Mouse (Mus musculus): ENCODE measurements at regions not wholly inside any gene's neighbourhood (a gene's known extent, or its start where the extent isn't known, plus 50 kb on each side); places are given as distances from the start of the nearest gene placed in this dataset.

DNA sequence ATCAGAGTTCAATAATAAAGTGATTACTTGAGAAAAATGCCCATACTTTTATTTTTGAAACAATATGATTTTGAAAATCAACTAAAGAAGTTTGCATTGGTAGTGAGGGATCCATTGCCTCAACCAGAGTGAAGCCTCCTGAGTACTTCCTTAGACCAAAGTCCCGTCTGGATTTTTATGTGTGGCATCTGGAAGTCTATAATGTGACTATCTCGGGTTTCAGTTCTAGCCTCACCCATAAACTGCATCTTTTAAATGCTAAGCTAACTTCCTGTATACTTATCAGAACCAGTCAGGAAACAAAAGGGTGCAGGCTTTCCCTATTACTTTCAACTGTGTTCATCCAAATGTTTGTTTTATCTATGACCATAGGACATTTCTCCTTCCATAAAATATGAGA lies 178.8 kb downstream of the Spry2 start:
- Histone ChIP-seq H3K36me3 (ENCODE audit: control insufficient read depth, insufficient read depth) (no peaks in the 10 kb centered on the region), H3K4me2 (replicated peaks; ENCODE audit: low read depth) (no peak overlapping the region), H3K9ac (ENCODE audit: low read depth, low read length) (no peak overlapping the region), H3K4me3 (ENCODE audit: low read depth, low read length) (no peak overlapping the region), H3K9me3 (ENCODE audit: control insufficient read depth) (no peaks in the 10 kb centered on the region), H3K27me3 (replicated peaks; ENCODE audit: control insufficient read depth, insufficient read depth, low read length) (no peaks in the 10 kb centered on the region), H3K27ac (ENCODE audit: low read depth, low read length) (no peak overlapping the region), H3K4me1 (replicated peaks; ENCODE audit: control insufficient read depth, insufficient read depth, low read length) (no peaks in the 10 kb centered on the region)
- TF ChIP-seq CTCF (IDR thresholded peaks at IDR 0.05; ENCODE audit: low read depth), result no peak
- WGBS, result 23% methylated on average over 2 of the region's 2 CpGs
- ATAC-seq, result peak; percentile 79

DNA sequence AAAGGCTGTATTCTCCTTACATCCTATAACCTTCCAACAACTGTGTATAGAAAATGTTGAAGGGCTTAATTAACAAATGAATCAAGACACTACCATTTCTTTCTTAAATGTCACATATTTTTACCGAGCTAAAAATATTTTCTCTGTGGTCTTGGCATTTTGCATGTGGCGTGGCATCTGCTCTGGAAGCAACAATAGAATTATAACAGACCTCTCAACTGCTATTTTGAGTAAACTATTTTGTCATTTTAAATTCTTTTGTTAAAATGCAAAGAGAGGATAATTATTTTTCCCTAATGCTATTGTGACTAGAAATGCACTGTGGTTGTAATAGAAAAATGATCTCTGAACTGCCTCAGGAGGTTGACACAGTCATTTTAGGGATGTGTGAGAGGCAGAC lies 187.9 kb downstream of the Spry2 start:
- Histone ChIP-seq H3K27me3 (replicated peaks; ENCODE audit: control insufficient read depth, insufficient read depth, low read length) (no peaks in the 10 kb centered on the region), H3K36me3 (ENCODE audit: control insufficient read depth, insufficient read depth) (no peaks in the 10 kb centered on the region), H3K4me1 (replicated peaks; ENCODE audit: control insufficient read depth, insufficient read depth, low read length) (no peaks in the 10 kb centered on the region), H3K27ac (ENCODE audit: low read depth, low read length) (no peak overlapping the region), H3K4me3 (ENCODE audit: low read depth, low read length) (no peak overlapping the region), H3K4me2 (replicated peaks; ENCODE audit: low read depth) (no peak overlapping the region), H3K9me3 (ENCODE audit: control insufficient read depth) (no peaks in the 10 kb centered on the region), H3K9ac (ENCODE audit: low read depth, low read length) (no peak overlapping the region)
- no peak for ATAC-seq
- TF ChIP-seq CTCF (IDR thresholded peaks at IDR 0.05; ENCODE audit: low read depth), result no peak
- 78% methylated on average over 2 of the region's 2 CpGs for WGBS

DNA sequence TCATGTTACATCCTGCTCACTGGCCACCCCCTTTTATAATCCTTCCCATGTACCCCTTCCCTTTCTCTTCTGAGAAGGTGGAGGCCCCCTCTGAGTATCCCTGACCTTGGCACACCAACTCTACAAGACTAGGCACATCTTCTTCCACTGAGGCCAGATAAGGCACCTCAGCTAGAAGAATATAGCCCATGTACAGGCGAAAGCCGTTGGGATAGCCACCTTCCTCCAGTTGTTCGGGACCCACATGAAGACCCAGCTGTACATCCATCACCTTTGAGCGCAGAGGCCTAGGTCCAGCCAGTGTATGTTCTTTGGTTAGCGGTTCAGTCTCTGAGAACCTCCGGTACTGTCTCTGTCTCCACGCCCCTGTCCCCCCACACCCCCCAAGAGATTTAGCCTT lies 189.9 kb downstream of the Spry2 start:
- Histone ChIP-seq H3K4me3 (ENCODE audit: low read depth, low read length) (no peak overlapping the region), H3K27me3 (replicated peaks; ENCODE audit: control insufficient read depth, insufficient read depth, low read length) (no peaks in the 10 kb centered on the region), H3K27ac (ENCODE audit: low read depth, low read length) (no peak overlapping the region), H3K9me3 (ENCODE audit: control insufficient read depth) (no peaks in the 10 kb centered on the region), H3K4me1 (replicated peaks; ENCODE audit: control insufficient read depth, insufficient read depth, low read length) (no peaks in the 10 kb centered on the region), H3K36me3 (ENCODE audit: control insufficient read depth, insufficient read depth) (no peaks in the 10 kb centered on the region), H3K9ac (ENCODE audit: low read depth, low read length) (no peak overlapping the region), H3K4me2 (replicated peaks; ENCODE audit: low read depth) (no peak overlapping the region)
- no peak for ATAC-seq
- 97% methylated on average over 7 of the region's 7 CpGs for WGBS
- no peak for TF ChIP-seq CTCF (IDR thresholded peaks at IDR 0.05; ENCODE audit: low read depth)

DNA sequence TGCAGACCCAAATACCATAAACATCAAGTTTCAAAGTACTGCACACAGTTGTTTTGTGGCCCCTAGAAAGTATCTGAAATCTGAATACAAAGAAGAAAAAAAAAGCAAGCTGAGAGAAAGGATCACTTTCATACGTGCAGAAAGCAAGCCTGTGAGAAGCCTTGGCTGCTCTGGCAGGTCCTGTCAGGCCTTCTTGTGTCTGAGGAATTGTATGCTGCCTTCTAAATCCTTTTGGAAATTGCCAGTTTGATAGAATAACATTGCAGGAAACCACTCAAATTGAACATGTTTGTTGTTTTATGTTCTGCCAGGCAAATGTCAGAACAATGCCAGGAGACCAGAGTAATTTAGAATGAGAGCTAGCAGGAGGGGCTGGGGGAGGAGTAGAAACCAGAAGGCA lies 198.0 kb downstream of the Spry2 start:
- Histone ChIP-seq H3K27ac (ENCODE audit: low read depth, low read length) (no peak overlapping the region), H3K27me3 (replicated peaks; ENCODE audit: control insufficient read depth, insufficient read depth, low read length) (no peaks in the 10 kb centered on the region), H3K36me3 (ENCODE audit: control insufficient read depth, insufficient read depth) (no peaks in the 10 kb centered on the region), H3K9ac (ENCODE audit: low read depth, low read length) (no peak overlapping the region), H3K4me1 (replicated peaks; ENCODE audit: control insufficient read depth, insufficient read depth, low read length) (no peaks in the 10 kb centered on the region), H3K4me2 (replicated peaks; ENCODE audit: low read depth) (no peak overlapping the region), H3K9me3 (ENCODE audit: control insufficient read depth) (no peaks in the 10 kb centered on the region), H3K4me3 (ENCODE audit: low read depth, low read length) (no peak overlapping the region)
- no peak for TF ChIP-seq CTCF (IDR thresholded peaks at IDR 0.05; ENCODE audit: low read depth)
- WGBS, result 67% methylated on average over 1 of the region's 1 CpGs
- ATAC-seq, result no peak

DNA sequence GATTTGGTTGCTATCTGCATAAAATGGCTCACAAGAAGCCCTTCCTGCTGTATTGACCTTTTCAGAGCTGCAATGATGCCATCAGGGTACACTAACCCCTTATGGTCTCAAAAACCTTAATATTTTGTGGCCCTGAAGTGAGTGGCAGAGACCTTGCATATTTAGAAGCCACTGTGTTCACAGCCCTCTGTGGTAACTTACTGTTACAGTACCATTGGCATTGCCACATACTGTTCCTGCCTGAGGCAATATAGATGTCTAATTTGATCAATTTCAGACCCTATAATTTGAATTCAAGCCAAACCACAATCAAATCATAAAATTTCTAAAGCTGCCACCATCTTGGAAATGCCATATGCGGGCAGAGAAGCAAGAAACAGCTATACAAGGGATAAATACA lies 198.5 kb downstream of the Spry2 start:
- H3K4me1 ChIP-seq (replicated peaks; ENCODE audit: control insufficient read depth, insufficient read depth, low read length), result no peaks in the 10 kb centered on the region
- no peak for ATAC-seq
- H3K27me3 ChIP-seq (replicated peaks; ENCODE audit: control insufficient read depth, insufficient read depth, low read length), result no peaks in the 10 kb centered on the region
- H3K27ac ChIP-seq (ENCODE audit: low read depth, low read length), result no peak overlapping the region
- no peak overlapping the region for H3K9ac ChIP-seq (ENCODE audit: low read depth, low read length)
- no peak overlapping the region for H3K4me3 ChIP-seq (ENCODE audit: low read depth, low read length)
- no peaks in the 10 kb centered on the region for H3K36me3 ChIP-seq (ENCODE audit: control insufficient read depth, insufficient read depth)
- TF ChIP-seq CTCF (IDR thresholded peaks at IDR 0.05; ENCODE audit: low read depth), result no peak
- no peaks in the 10 kb centered on the region for H3K9me3 ChIP-seq (ENCODE audit: control insufficient read depth)
- H3K4me2 ChIP-seq (replicated peaks; ENCODE audit: low read depth), result no peak overlapping the region
- 92% methylated on average over 1 of the region's 1 CpGs for WGBS

DNA sequence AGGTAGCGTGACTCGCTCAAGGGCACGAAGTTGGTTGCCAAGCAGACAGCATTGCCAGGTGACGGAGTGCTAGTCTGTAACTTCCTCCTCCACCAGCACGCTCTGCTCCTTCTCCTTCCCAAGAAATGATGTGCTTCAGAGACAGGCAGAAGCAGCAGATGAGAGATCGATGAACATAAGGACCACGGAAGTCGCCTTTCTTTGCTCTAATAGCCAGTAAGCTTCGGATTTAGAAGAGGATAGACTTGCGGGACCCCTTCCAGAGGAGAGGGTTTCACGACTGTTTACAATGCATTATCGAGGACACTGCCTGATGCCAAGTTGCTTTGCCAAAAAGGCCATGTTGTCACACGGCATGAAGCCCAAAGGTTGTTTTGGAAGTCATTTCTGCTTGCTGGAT lies 199.2 kb downstream of the Spry2 start:
- H3K4me2 ChIP-seq (replicated peaks; ENCODE audit: low read depth), result no peak overlapping the region
- no peak for TF ChIP-seq CTCF (IDR thresholded peaks at IDR 0.05; ENCODE audit: low read depth)
- H3K27ac ChIP-seq (ENCODE audit: low read depth, low read length), result no peak overlapping the region
- H3K4me1 ChIP-seq (replicated peaks; ENCODE audit: control insufficient read depth, insufficient read depth, low read length), result no peaks in the 10 kb centered on the region
- H3K9ac ChIP-seq (ENCODE audit: low read depth, low read length), result no peak overlapping the region
- H3K36me3 ChIP-seq (ENCODE audit: control insufficient read depth, insufficient read depth), result no peaks in the 10 kb centered on the region
- no peaks in the 10 kb centered on the region for H3K9me3 ChIP-seq (ENCODE audit: control insufficient read depth)
- no peak overlapping the region for H3K4me3 ChIP-seq (ENCODE audit: low read depth, low read length)
- H3K27me3 ChIP-seq (replicated peaks; ENCODE audit: control insufficient read depth, insufficient read depth, low read length), result no peaks in the 10 kb centered on the region
- no peak for ATAC-seq
- 89% methylated on average over 13 of the region's 13 CpGs for WGBS

DNA sequence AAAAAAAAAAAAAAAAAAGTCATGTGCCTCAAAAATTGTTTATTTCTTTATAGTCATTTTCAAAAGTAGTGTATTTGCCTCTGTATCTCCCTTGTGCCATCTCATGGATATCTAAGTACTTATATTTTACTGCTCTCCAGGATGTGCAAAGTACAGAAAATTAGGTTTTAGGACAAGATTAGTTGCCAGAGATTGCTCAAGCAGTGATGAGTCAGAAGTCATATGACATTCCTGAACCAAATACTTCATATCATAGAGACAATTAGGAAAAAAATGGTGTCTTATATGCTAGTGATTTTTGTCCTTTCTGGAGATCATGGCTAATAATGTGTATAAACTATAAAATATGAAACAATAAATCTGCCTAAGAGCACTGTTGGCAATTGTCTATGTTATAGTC lies 201.7 kb downstream of the Spry2 start:
- H3K4me2 ChIP-seq (replicated peaks; ENCODE audit: low read depth), result no peak overlapping the region
- TF ChIP-seq CTCF (IDR thresholded peaks at IDR 0.05; ENCODE audit: low read depth), result no peak

More for the DNA sequence above, 201.7 kb downstream of the Spry2 start:
- H3K27me3 ChIP-seq (replicated peaks; ENCODE audit: control insufficient read depth, insufficient read depth, low read length), result no peaks in the 10 kb centered on the region
- H3K4me3 ChIP-seq (ENCODE audit: low read depth, low read length), result no peak overlapping the region
- H3K27ac ChIP-seq (ENCODE audit: low read depth, low read length), result no peak overlapping the region
- no peak for ATAC-seq
- no peaks in the 10 kb centered on the region for H3K9me3 ChIP-seq (ENCODE audit: control insufficient read depth)
- no peaks in the 10 kb centered on the region for H3K4me1 ChIP-seq (replicated peaks; ENCODE audit: control insufficient read depth, insufficient read depth, low read length)
- no peak overlapping the region for H3K9ac ChIP-seq (ENCODE audit: low read depth, low read length)
- no peaks in the 10 kb centered on the region for H3K36me3 ChIP-seq (ENCODE audit: control insufficient read depth, insufficient read depth)
